Mouse (Mus musculus) lung, adult 2 months (tissue): Measurements from ENCODE around the gene Smc6.

Source experiments
- CTCF ChIP-seq: fragments of 200-500 bp; IDR thresholded peaks from 2 replicates; pipeline ENCODE4 v1.5.1; 2011; ENCODE audit warnings: mild to moderate bottlenecking, low read length, control low read depth; ENCODE audit not compliant: insufficient read depth
- POLR2A ChIP-seq: fragments of 200-500 bp; IDR thresholded peaks from 2 replicates; pipeline ENCODE4 v1.6.1; 2011; ENCODE audit warnings: low read depth, mild to moderate bottlenecking, control low read depth, low read length, borderline replicate concordance; ENCODE audit errors: extremely low read depth

DNA sequence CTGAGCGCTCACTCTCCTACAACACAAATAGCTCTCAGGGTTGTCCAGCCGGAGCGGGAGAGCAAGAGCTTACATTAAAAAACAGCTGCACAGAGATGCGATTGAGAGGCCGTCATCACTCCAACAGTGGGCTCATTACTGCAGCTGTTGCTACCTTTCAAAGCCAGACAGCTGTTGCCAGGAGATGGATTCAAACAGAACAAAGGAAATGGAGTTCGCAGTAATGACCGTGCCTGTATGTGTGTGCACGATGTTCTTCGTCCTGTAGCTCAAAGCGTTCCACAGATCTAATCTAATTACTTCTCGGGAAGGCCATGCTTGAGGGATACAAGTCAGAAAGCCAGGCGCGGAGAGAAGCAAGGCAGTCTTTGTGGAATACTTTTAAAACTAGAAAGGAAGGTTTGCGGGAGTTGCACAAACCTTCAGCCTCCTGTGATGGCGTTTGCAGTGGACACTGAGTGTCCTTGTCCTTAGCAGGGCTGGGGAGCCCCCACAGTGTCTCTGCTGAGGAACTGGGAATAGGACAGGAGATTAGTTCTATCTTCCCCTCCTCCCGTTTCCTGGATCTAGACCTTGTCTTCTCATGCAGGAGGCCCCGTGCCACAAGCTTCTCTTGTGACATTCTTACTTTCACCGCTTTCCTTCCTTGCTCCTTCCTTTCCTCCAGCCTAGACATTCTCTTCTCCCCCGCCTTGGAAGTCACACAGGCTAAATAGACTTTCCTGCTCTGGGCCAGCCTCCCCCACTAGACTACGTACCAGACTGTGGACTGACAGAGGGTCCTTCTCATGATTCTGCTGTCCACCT is 44.0 kb upstream of the Smc6 start:
- no peak for TF ChIP-seq CTCF
- TF ChIP-seq POLR2A, result no peak
